Mouse (Mus musculus) kidney, postnatal 10 days (tissue): ENCODE measurements around the gene Gfm2.
A peak's percentile ranks its signal among the peaks of the same experiment; 100 is the strongest.
"Not testable (repeated sequence)": the region's sequence is repeated elsewhere in the genome, so short reads cannot be mapped to it uniquely, and the experiment has no call there.

Source experiments
- DNase-seq: peaks from one replicate; pipeline ENCODE4 v3.0.0; 2021; ENCODE audit warnings: mixed read lengths

Gene Gfm2

GRCm38 (mm10) chr13:97137466-97138400 is at the start of gene Gfm2, which contains the start of gene Nsa2:
Gene Gfm2, plus strand, starts transcription at chr13:97137937.
Gene Nsa2, minus strand, starts transcription at chr13:97137937.
- DNase-seq = peak; percentile 92

GRCm38 (mm10) chr13:97088183-97088582 is 49.6 kb upstream of the Gfm2 start:
- no peak for DNase-seq

- DNase-seq = no peak
These were observed 42.0 kb upstream of the Gfm2 start for GRCm38 (mm10) chr13:97095726-97096125.

- peak; percentile 79 for DNase-seq
These were observed 38.4 kb upstream of the Gfm2 start, which contains the start of gene Gm6169 for GRCm38 (mm10) chr13:97099187-97099852. Gene Gm6169, minus strand, starts transcription at chr13:97099237.

GRCm38 (mm10) chr13:97104996-97105395 is 32.7 kb upstream of the Gfm2 start:
- DNase-seq = no peak

- DNase-seq = not testable (repeated sequence)
These were observed 30.0 kb upstream of the Gfm2 start for GRCm38 (mm10) chr13:97107721-97108120.

- DNase-seq = no peak
These were observed 28.7 kb upstream of the Gfm2 start for GRCm38 (mm10) chr13:97109046-97109445.

GRCm38 (mm10) chr13:97121341-97121740 is 16.4 kb upstream of the Gfm2 start:
- no peak for DNase-seq

- DNase-seq = not testable (repeated sequence)
These were observed 8.1 kb upstream of the Gfm2 start for GRCm38 (mm10) chr13:97129654-97130053.

- DNase-seq = not testable (repeated sequence)
These were observed 7.3 kb upstream of the Gfm2 start for GRCm38 (mm10) chr13:97130413-97130812.

- not testable (repeated sequence) for DNase-seq
These were observed 731 bp downstream of the Gfm2 start for GRCm38 (mm10) chr13:97138404-97138931.

GRCm38 (mm10) chr13:97142321-97142720 is 4.6 kb downstream of the Gfm2 start:
- no peak for DNase-seq

- peak; percentile 53 for DNase-seq
These were observed 8.1 kb downstream of the Gfm2 start for GRCm38 (mm10) chr13:97145834-97146233.

- peak; percentile 48 for DNase-seq
These were observed 38.0 kb downstream of the Gfm2 start for GRCm38 (mm10) chr13:97175520-97176264.

- no peak for DNase-seq
These were observed 39.0 kb downstream of the Gfm2 start for GRCm38 (mm10) chr13:97176731-97177130.

GRCm38 (mm10) chr13:97178943-97179342 is 41.2 kb downstream of the Gfm2 start:
- no peak for DNase-seq

- DNase-seq = no peak
These were observed 42.5 kb downstream of the Gfm2 start for GRCm38 (mm10) chr13:97180113-97180828.

- DNase-seq = no peak
These were observed 45.1 kb downstream of the Gfm2 start for GRCm38 (mm10) chr13:97182821-97183220.

- DNase-seq = no peak
These were observed 46.4 kb downstream of the Gfm2 start for GRCm38 (mm10) chr13:97184168-97184567.

- peak; percentile 39 for DNase-seq
These were observed 46.9 kb downstream of the Gfm2 start for GRCm38 (mm10) chr13:97184656-97185055.

- no peak for DNase-seq
These were observed 48.6 kb downstream of the Gfm2 start for GRCm38 (mm10) chr13:97186346-97186745.

GRCm38 (mm10) chr13:97187693-97188092 is 50.0 kb downstream of the Gfm2 start:
- DNase-seq = no peak
